Mouse (Mus musculus): Measurements from ENCODE around the gene Arntl. TPM values are rescaled to one million over a fixed set of nuclear protein-coding genes. Genes with fewer than 3 reads are reported as not detected.

Gene Arntl
- polyA plus RNA-seq, 1 experiment = 0.01 TPM

- no peak for TF ChIP-seq GATA1 (IDR thresholded peaks at IDR 0.05; ENCODE audit: low read length)
- TF ChIP-seq TAL1 (IDR thresholded peaks at IDR 0.05; ENCODE audit: low read length) = no peak
- Histone ChIP-seq H3K4me3 (replicated peaks) (no peak overlapping the region), H3K36me3 (ENCODE audit: control insufficient read depth) (no peaks in the 10 kb centered on the region), H3K4me1 (ENCODE audit: control insufficient read depth) (no peaks in the 10 kb centered on the region), H3K9me3 (ENCODE audit: control insufficient read depth, low read length) (no peaks in the 10 kb centered on the region), H3K27me3 (ENCODE audit: control insufficient read depth) (no peaks in the 10 kb centered on the region)
Observed at GRCm38 (mm10) chr7:113219864-113220263, 12.6 kb downstream of the Arntl start.

GRCm38 (mm10) chr7:113220691-113221238 is 13.5 kb downstream of the Arntl start:
- Histone ChIP-seq H3K4me1 (ENCODE audit: control insufficient read depth) (no peaks in the 10 kb centered on the region), H3K36me3 (ENCODE audit: control insufficient read depth) (no peaks in the 10 kb centered on the region)

GRCm38 (mm10) chr7:113222821-113223220 is 15.6 kb downstream of the Arntl start:
- Histone ChIP-seq H3K36me3 (ENCODE audit: control insufficient read depth) (no peaks in the 10 kb centered on the region), H3K27me3 (ENCODE audit: control insufficient read depth) (no peaks in the 10 kb centered on the region), H3K4me1 (ENCODE audit: control insufficient read depth) (no peaks in the 10 kb centered on the region), H3K4me3 (replicated peaks) (no peak overlapping the region), H3K9me3 (ENCODE audit: control insufficient read depth, low read length) (no peaks in the 10 kb centered on the region)
- TF ChIP-seq GATA1 (IDR thresholded peaks at IDR 0.05; ENCODE audit: low read length) = no peak
- TF ChIP-seq TAL1 (IDR thresholded peaks at IDR 0.05; ENCODE audit: low read length) = no peak

More at GRCm38 (mm10) chr7:113220691-113221238, 13.5 kb downstream of the Arntl start:
- no peak for TF ChIP-seq TAL1 (IDR thresholded peaks at IDR 0.05; ENCODE audit: low read length)
- TF ChIP-seq GATA1 (IDR thresholded peaks at IDR 0.05; ENCODE audit: low read length) = no peak
- Histone ChIP-seq H3K9me3 (ENCODE audit: control insufficient read depth, low read length) (no peaks in the 10 kb centered on the region), H3K27me3 (ENCODE audit: control insufficient read depth) (no peaks in the 10 kb centered on the region), H3K4me3 (replicated peaks) (no peak overlapping the region)

GRCm38 (mm10) chr7:113224620-113225019 is 17.4 kb downstream of the Arntl start:
- no peak for TF ChIP-seq TAL1 (IDR thresholded peaks at IDR 0.05; ENCODE audit: low read length)
- Histone ChIP-seq H3K4me3 (replicated peaks) (no peak overlapping the region), H3K4me1 (ENCODE audit: control insufficient read depth) (no peaks in the 10 kb centered on the region), H3K36me3 (ENCODE audit: control insufficient read depth) (no peaks in the 10 kb centered on the region), H3K27me3 (ENCODE audit: control insufficient read depth) (no peaks in the 10 kb centered on the region), H3K9me3 (ENCODE audit: control insufficient read depth, low read length) (no peaks in the 10 kb centered on the region)

- TF ChIP-seq TAL1 (IDR thresholded peaks at IDR 0.05; ENCODE audit: low read length) (no peak), GATA1 (IDR thresholded peaks at IDR 0.05; ENCODE audit: low read length) (no peak)
- no peak overlapping the region for H3K4me3 ChIP-seq (replicated peaks)
- no peaks in the 10 kb centered on the region for H3K4me1 ChIP-seq (ENCODE audit: control insufficient read depth)
- H3K9me3 ChIP-seq (ENCODE audit: control insufficient read depth, low read length) = no peaks in the 10 kb centered on the region
- H3K36me3 ChIP-seq (ENCODE audit: control insufficient read depth) = no peaks in the 10 kb centered on the region
- H3K27me3 ChIP-seq (ENCODE audit: control insufficient read depth) = no peaks in the 10 kb centered on the region
Observed at GRCm38 (mm10) chr7:113228498-113228897, 21.2 kb downstream of the Arntl start.

- no peaks in the 10 kb centered on the region for H3K36me3 ChIP-seq (ENCODE audit: control insufficient read depth)
Observed at GRCm38 (mm10) chr7:113236135-113236534, 28.9 kb downstream of the Arntl start.

GRCm38 (mm10) chr7:113238365-113238764 is 31.1 kb downstream of the Arntl start:
- no peaks in the 10 kb centered on the region for H3K27me3 ChIP-seq (ENCODE audit: control insufficient read depth)
- H3K4me3 ChIP-seq (replicated peaks) = no peak overlapping the region
- no peaks in the 10 kb centered on the region for H3K4me1 ChIP-seq (ENCODE audit: control insufficient read depth)
- H3K36me3 ChIP-seq (ENCODE audit: control insufficient read depth) = no peaks in the 10 kb centered on the region
- TF ChIP-seq GATA1 (IDR thresholded peaks at IDR 0.05; ENCODE audit: low read length) = no peak
- TF ChIP-seq TAL1 (IDR thresholded peaks at IDR 0.05; ENCODE audit: low read length) = no peak
- H3K9me3 ChIP-seq (ENCODE audit: control insufficient read depth, low read length) = no peaks in the 10 kb centered on the region

More at GRCm38 (mm10) chr7:113236135-113236534, 28.9 kb downstream of the Arntl start:
- Histone ChIP-seq H3K27me3 (ENCODE audit: control insufficient read depth) (no peaks in the 10 kb centered on the region), H3K4me1 (ENCODE audit: control insufficient read depth) (no peaks in the 10 kb centered on the region), H3K9me3 (ENCODE audit: control insufficient read depth, low read length) (no peaks in the 10 kb centered on the region), H3K4me3 (replicated peaks) (no peak overlapping the region)
- TF ChIP-seq GATA1 (IDR thresholded peaks at IDR 0.05; ENCODE audit: low read length) (no peak), TAL1 (IDR thresholded peaks at IDR 0.05; ENCODE audit: low read length) (no peak)

- Histone ChIP-seq H3K9me3 (ENCODE audit: control insufficient read depth, low read length) (no peaks in the 10 kb centered on the region), H3K4me1 (ENCODE audit: control insufficient read depth) (no peaks in the 10 kb centered on the region), H3K27me3 (ENCODE audit: control insufficient read depth) (no peaks in the 10 kb centered on the region), H3K4me3 (replicated peaks) (no peak overlapping the region), H3K36me3 (ENCODE audit: control insufficient read depth) (no peaks in the 10 kb centered on the region)
- no peak for TF ChIP-seq GATA1 (IDR thresholded peaks at IDR 0.05; ENCODE audit: low read length)
- TF ChIP-seq TAL1 (IDR thresholded peaks at IDR 0.05; ENCODE audit: low read length) = no peak
Observed at GRCm38 (mm10) chr7:113239448-113240130, 32.3 kb downstream of the Arntl start.

GRCm38 (mm10) chr7:113240438-113240837 is 33.2 kb downstream of the Arntl start:
- no peaks in the 10 kb centered on the region for H3K9me3 ChIP-seq (ENCODE audit: control insufficient read depth, low read length)

More at GRCm38 (mm10) chr7:113240438-113240837, 33.2 kb downstream of the Arntl start:
- Histone ChIP-seq H3K4me1 (ENCODE audit: control insufficient read depth) (no peaks in the 10 kb centered on the region), H3K4me3 (replicated peaks) (no peak overlapping the region), H3K36me3 (ENCODE audit: control insufficient read depth) (no peaks in the 10 kb centered on the region), H3K27me3 (ENCODE audit: control insufficient read depth) (no peaks in the 10 kb centered on the region)
- TF ChIP-seq TAL1 (IDR thresholded peaks at IDR 0.05; ENCODE audit: low read length) (no peak), GATA1 (IDR thresholded peaks at IDR 0.05; ENCODE audit: low read length) (no peak)
